ENCODE assay signal across 9 mouse cellular contexts in the genomic region with DNA sequence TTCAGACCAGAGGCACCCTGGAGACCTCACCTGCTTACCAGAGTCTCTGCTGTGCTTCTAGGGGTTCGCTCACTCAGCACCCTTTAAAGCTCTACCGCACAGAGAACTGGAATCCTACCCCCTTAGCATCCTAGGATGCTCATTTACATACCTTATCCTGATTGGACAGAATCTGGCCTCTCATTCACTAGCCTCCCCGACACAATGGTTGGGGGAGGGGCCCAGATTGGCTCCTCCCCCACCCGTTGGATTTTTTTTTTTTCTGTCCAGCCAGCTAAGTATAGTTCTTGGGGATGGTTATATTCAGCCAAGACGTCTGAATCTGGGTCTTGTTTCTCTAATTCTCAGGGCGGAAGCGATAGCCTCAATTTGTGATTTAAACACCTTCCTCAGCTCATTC. TPM values are rescaled to one million over a fixed set of nuclear protein-coding genes. Genes with fewer than 3 reads are reported as not detected.
DNase-seq lines count a peak whose midpoint lies in the region; ATAC-seq and TF ChIP-seq lines count a peak whose summit lies in the region.
"Had no signal": no experiment of that assay in that cellular context is flagged by ENCODE, and none has a peak within 500 bp of the region (broad histone marks: within the 10 kb centered on the region; RNA-seq: fewer than 3 reads in every experiment).

Gene Ydjc (plus strand): TSS at position 283 of the 400 bp plus-strand sequence.

- ATAC-seq in lung, embryonic 14.5 days (ENCODE audit: insufficient read depth): no peak
- ATAC-seq in embryonic facial prominence, embryonic 11.5 days (replicated peaks; ENCODE audit: insufficient number of reproducible peaks, low FRiP score, low TSS enrichment, low read depth): no peak

- no peak within 1 kb of the TSS for H3K9ac ChIP-seq in lung, embryonic 14.5 days
- no peak within 1 kb of the TSS for H3K9ac ChIP-seq in embryonic facial prominence, embryonic 11.5 days (replicated peaks; ENCODE audit: low read length)
- H3K9ac ChIP-seq: limb, embryonic 12.5 days had no signal

- no peak within 1 kb of the TSS for H3K27ac ChIP-seq in lung, embryonic 14.5 days (ENCODE audit: low read depth)
- no peak within 1 kb of the TSS for H3K27ac ChIP-seq in embryonic facial prominence, embryonic 11.5 days (replicated peaks; ENCODE audit: low read depth, low read length)
- H3K27ac ChIP-seq in small intestine, adult 2 months (ENCODE audit: insufficient read depth, low read depth, low read length): no peak within 1 kb of the TSS
- H3K27ac ChIP-seq: limb, embryonic 12.5 days had no signal

- TF ChIP-seq POLR2A in small intestine, adult 2 months (IDR thresholded peaks at IDR 0.05; ENCODE audit: low read depth, low read length): no peak
- TF ChIP-seq POLR2A in lung, adult 2 months (IDR thresholded peaks at IDR 0.05; ENCODE audit: borderline replicate concordance, extremely low read depth, low read depth, low read length): no peak

- 21% methylated on average over 7 of the region's 7 CpGs for WGBS in lung, embryonic 14.5 days
- WGBS in embryonic facial prominence, embryonic 11.5 days: 17% methylated on average over 7 of the region's 7 CpGs
- 47% methylated on average over 7 of the region's 7 CpGs for WGBS in small intestine, adult 2 months
- 32% methylated on average over 7 of the region's 7 CpGs for WGBS in lung, adult 2 months

- no peak within 1 kb of the TSS for H3K4me3 ChIP-seq in lung, embryonic 14.5 days (ENCODE audit: low read depth, low read length)
- H3K4me3 ChIP-seq in embryonic facial prominence, embryonic 11.5 days (ENCODE audit: low read depth, low read length): no peak within 1 kb of the TSS
- H3K4me3 ChIP-seq in small intestine, adult 2 months (ENCODE audit: low read depth, low read length): no peak within 1 kb of the TSS
- no peak within 1 kb of the TSS for H3K4me3 ChIP-seq in lung, adult 2 months (replicated peaks; ENCODE audit: extremely low read depth, low read depth, low read length)
- H3K4me3 ChIP-seq: limb, embryonic 12.5 days had no signal

- no peaks in the 10 kb centered on the region for H3K27me3 ChIP-seq in lung, embryonic 14.5 days (ENCODE audit: insufficient read depth, low read length)
- H3K27me3 ChIP-seq in embryonic facial prominence, embryonic 11.5 days (ENCODE audit: control insufficient read depth, insufficient read depth, low read length): peaks cover 3% of the 10 kb centered on the region; the same call in 1 of the 2 replicates
- H3K27me3 ChIP-seq in small intestine, adult 2 months (ENCODE audit: control insufficient read depth, insufficient read depth, low read length): no peaks in the 10 kb centered on the region

- H3K4me1 ChIP-seq in lung, embryonic 14.5 days (ENCODE audit: insufficient read depth): peaks cover 14% of the 10 kb centered on the region
- peaks cover 8% of the 10 kb centered on the region for H3K4me1 ChIP-seq in embryonic facial prominence, embryonic 11.5 days (ENCODE audit: control insufficient read depth, insufficient read depth, low read length)
- H3K4me1 ChIP-seq in small intestine, adult 2 months (ENCODE audit: control insufficient read depth, insufficient read depth, insufficient read length, low read length): peaks cover 10% of the 10 kb centered on the region
- H3K4me1 ChIP-seq in lung, adult 2 months (ENCODE audit: control insufficient read depth, insufficient read depth, low read length): peaks cover 10% of the 10 kb centered on the region

- DNase-seq in lung, embryonic 14.5 days: peak; percentile 60
- DNase-seq in lung, postnatal 14 days: no peak
- DNase-seq in embryonic facial prominence, embryonic 11.5 days (ENCODE audit: low spot score): peak; percentile 53
- DNase-seq in left cerebral cortex, adult 8-10 months (ENCODE audit: low spot score in 2 of 2): no peak
- no peak for DNase-seq in lung, postnatal 10 days
- no peak for DNase-seq in gastrocnemius, postnatal 4 days (ENCODE audit: low spot score in 2 of 2)
- no peak for DNase-seq in lung, adult 2 months

- no peaks in the 10 kb centered on the region for H3K9me3 ChIP-seq in lung, embryonic 14.5 days (ENCODE audit: low read depth, low read length)
- H3K9me3 ChIP-seq in embryonic facial prominence, embryonic 11.5 days (replicated peaks; ENCODE audit: control insufficient read depth, low read length): no peaks in the 10 kb centered on the region
- H3K9me3 ChIP-seq: limb, embryonic 12.5 days had no signal

- H3K36me3 ChIP-seq in lung, embryonic 14.5 days (ENCODE audit: insufficient read depth): no peaks in the 10 kb centered on the region
- no peaks in the 10 kb centered on the region for H3K36me3 ChIP-seq in embryonic facial prominence, embryonic 11.5 days (replicated peaks; ENCODE audit: control insufficient read depth, insufficient read depth, low read depth, low read length)
- no peaks in the 10 kb centered on the region for H3K36me3 ChIP-seq in small intestine, adult 2 months (ENCODE audit: control insufficient read depth, insufficient read depth, low read length)
- H3K36me3 ChIP-seq: limb, embryonic 12.5 days had no signal

- H3K4me2 ChIP-seq in lung, embryonic 14.5 days: no peak within 1 kb of the TSS
- H3K4me2 ChIP-seq in embryonic facial prominence, embryonic 11.5 days (ENCODE audit: low read depth, low read length): no peak within 1 kb of the TSS
- H3K4me2 ChIP-seq: limb, embryonic 12.5 days had no signal

- no peak for TF ChIP-seq CTCF in lung, embryonic 14.5 days (IDR thresholded peaks at IDR 0.05; ENCODE audit: low read depth)
- no peak for TF ChIP-seq CTCF in small intestine, adult 2 months (IDR thresholded peaks at IDR 0.05; ENCODE audit: extremely low read depth, insufficient read length, insufficient replicate concordance, low read depth, low read length)
- TF ChIP-seq CTCF in lung, adult 2 months (IDR thresholded peaks at IDR 0.05; ENCODE audit: insufficient read depth, low read length): no peak

RNA-seq across cellular contexts. Expression of gene Ydjc, which starts in this region (rescaled TPM):
- 10.1 TPM in 2 replicates for polyA plus RNA-seq in lung, embryonic 14.5 days (2014; fragmentation: Nextera tagmentation; extraction: Ambion mirVana)
- 6.2 and 8.8 TPM in 2 replicates for polyA plus RNA-seq in embryonic facial prominence, embryonic 11.5 days (2014; fragmentation: Nextera tagmentation; extraction: Ambion mirVana)
- total RNA-seq in left cerebral cortex, adult 8-10 months (2022): 10 to 100 TPM; 21.9 to 27.3 (median 24.6) TPM
- 44.4 and 69.7 TPM in 2 replicates for polyA plus RNA-seq in small intestine, adult 2 months (2012; rRNA removed)
- total RNA-seq in gastrocnemius, postnatal 4 days (2021): 1 to 10 TPM in 1 of 2 experiments, under 1 TPM in 1; 0.61 to 1.1 TPM
- 5.7 and 6.2 TPM in 2 replicates for polyA plus RNA-seq in lung, adult 2 months (2012; rRNA removed)

Comparison
In these comparisons a context has a peak if more than half of its experiments do, and no peak if none do; other contexts are left out.
1. RNA of gene Ydjc (total RNA-seq): 21.9 to 27.3 TPM in left cerebral cortex, adult 8-10 months; 0.61 to 1.1 TPM in gastrocnemius, postnatal 4 days; every median in the first group is over 10 times any median in the second.
2. DNase-seq: peak in lung, embryonic 14.5 days (single experiment) and embryonic facial prominence, embryonic 11.5 days (single experiment); none in lung, postnatal 14 days (single experiment), left cerebral cortex, adult 8-10 months (0 of 2), lung, postnatal 10 days (single experiment), gastrocnemius, postnatal 4 days (0 of 2) and lung, adult 2 months (single experiment).